Mouse (Mus musculus) MEL (cell line): ENCODE measurements around the gene Lrrc59. TPM values are rescaled to one million over a fixed set of nuclear protein-coding genes. Genes with fewer than 3 reads are reported as not detected.

ENCODE experiments used
- DNase-seq: peaks from one replicate; pipeline ENCODE4 v3.0.0; 2011; ENCODE audit warnings: low read depth, low spot score
- H3K27ac ChIP-seq: 2 replicates; pipeline ENCODE4 v1.5.1; 2012; ENCODE audit warnings: low read depth, mild to moderate bottlenecking, control low read depth, low read length, moderate library complexity; ENCODE audit not compliant: control insufficient read depth
- H3K27me3 ChIP-seq, 2 experiments: fragments of 150-350 bp in 1 of 2; sonication (generic) in 1 of 2; 2 replicates each; pipeline ENCODE4 v1.6.1; 2012; ENCODE audit warnings: low read length in 2 of 2, mild to moderate bottlenecking in 2 of 2, improper control_type of control experiment in 1 of 2, moderate library complexity in 1 of 2; ENCODE audit not compliant: insufficient read depth in 2 of 2, control insufficient read depth in 1 of 2
- H3K36me3 ChIP-seq, 2 experiments: 2 replicates each; pipeline ENCODE4 v1.6.1; 2012 to 2014; ENCODE audit warnings: low read length in 2 of 2, improper control_type of control experiment in 1 of 2, inconsistent platforms in 1 of 2, mild to moderate bottlenecking in 1 of 2; ENCODE audit not compliant: insufficient read depth in 2 of 2, control insufficient read depth in 1 of 2
- H3K4me1 ChIP-seq, 2 experiments: fragments of 150-350 bp in 1 of 2; sonication (generic) in 1 of 2; 2 replicates each; pipeline ENCODE4 v1.6.1; 2012; ENCODE audit warnings: low read length in 2 of 2, improper control_type of control experiment in 1 of 2, mild to moderate bottlenecking in 1 of 2; ENCODE audit not compliant: insufficient read depth in 2 of 2, control insufficient read depth in 1 of 2
- H3K4me3 ChIP-seq, 2 experiments: fragments of 150-350 bp in 1 of 2; sonication (generic) in 1 of 2; 2 replicates each; pipeline ENCODE4 v1.5.1; 2012; ENCODE audit warnings: low read depth in 2 of 2, low read length in 2 of 2, mild to moderate bottlenecking in 2 of 2, moderate library complexity in 2 of 2, control low read depth in 1 of 2, improper control_type of control experiment in 1 of 2; ENCODE audit not compliant: control insufficient read depth in 1 of 2, insufficient read depth in 1 of 2
- H3K79me2 ChIP-seq: 2 replicates; pipeline ENCODE4 v1.6.1; 2012; ENCODE audit warnings: mild to moderate bottlenecking, low read length, moderate library complexity; ENCODE audit not compliant: control insufficient read depth, poor library complexity, insufficient read depth
- H3K9ac ChIP-seq: 2 replicates; pipeline ENCODE4 v1.6.1; 2012; ENCODE audit warnings: low read depth, mild to moderate bottlenecking, control low read depth, low read length, moderate library complexity; ENCODE audit not compliant: control insufficient read depth, poor library complexity, severe bottlenecking
- H3K9me3 ChIP-seq: fragments of 150-350 bp; sonication (generic); replicated peaks from 2 replicates; pipeline ENCODE4 v1.6.1; 2012; ENCODE audit warnings: mild to moderate bottlenecking, low read length, improper control_type of control experiment, moderate library complexity; ENCODE audit not compliant: insufficient read depth
- BHLHE40 ChIP-seq: IDR thresholded peaks from 2 replicates; pipeline ENCODE4 v1.6.1; 2012; ENCODE audit warnings: low read depth, mild to moderate bottlenecking, inconsistent platforms, low read length, improper control_type of control experiment, borderline replicate concordance
- CTCF ChIP-seq, 3 experiments: IDR thresholded peaks in 2 of 3; conservative IDR thresholded peaks in 1 of 3; 2 replicates each; pipeline ENCODE4 v1.5.1; 2011 to 2012; ENCODE audit warnings: low read length in 3 of 3, low read depth in 2 of 3, mild to moderate bottlenecking in 2 of 3, improper control_type of control experiment in 1 of 3, inconsistent platforms in 1 of 3, mixed read lengths in 1 of 3, moderate library complexity in 1 of 3; ENCODE audit not compliant: control insufficient read depth in 1 of 3, insufficient read depth in 1 of 3, poor library complexity in 1 of 3, severe bottlenecking in 1 of 3
- E2F4 ChIP-seq: IDR thresholded peaks from 2 replicates; pipeline ENCODE4 v1.6.1; 2011; ENCODE audit warnings: low read depth, low read length, improper control_type of control experiment, borderline replicate concordance
- ELF1 ChIP-seq: IDR thresholded peaks from 2 replicates; pipeline ENCODE4 v1.6.1; 2014; ENCODE audit warnings: low read depth, mild to moderate bottlenecking, inconsistent platforms, low read length, improper control_type of control experiment, moderate library complexity
- EP300 ChIP-seq, 2 experiments: IDR thresholded peaks; 2 replicates each; pipeline ENCODE4 v1.6.1; 2011; ENCODE audit warnings: improper control_type of control experiment in 2 of 2, low read length in 2 of 2, low read depth in 1 of 2, mild to moderate bottlenecking in 1 of 2
- GABPA ChIP-seq: IDR thresholded peaks from 2 replicates; pipeline ENCODE4 v1.6.1; 2012; ENCODE audit warnings: low read depth, mild to moderate bottlenecking, inconsistent platforms, low read length, improper control_type of control experiment, moderate library complexity
- GATA1 ChIP-seq: IDR thresholded peaks from 2 replicates; pipeline ENCODE4 v1.6.1; 2011; ENCODE audit warnings: low read depth, low read length, improper control_type of control experiment
- MAZ ChIP-seq: IDR thresholded peaks from 2 replicates; pipeline ENCODE4 v1.6.1; 2012; ENCODE audit warnings: low read depth, mild to moderate bottlenecking, inconsistent platforms, low read length, improper control_type of control experiment
- MEF2A ChIP-seq: IDR thresholded peaks from 2 replicates; pipeline ENCODE4 v1.6.1; 2014; ENCODE audit warnings: low read depth, mild to moderate bottlenecking, inconsistent platforms, low read length, improper control_type of control experiment; ENCODE audit not compliant: poor library complexity, insufficient replicate concordance, severe bottlenecking; ENCODE audit errors: extremely low read depth
- SIN3A ChIP-seq: IDR thresholded peaks from 2 replicates; pipeline ENCODE4 v1.6.1; 2012; ENCODE audit warnings: low read length, improper control_type of control experiment, inconsistent platforms
- TAL1 ChIP-seq: IDR thresholded peaks from 2 replicates; pipeline ENCODE4 v1.6.1; 2012; ENCODE audit warnings: mild to moderate bottlenecking, inconsistent platforms, low read length, moderate library complexity, mixed read lengths
- TCF12 ChIP-seq: IDR thresholded peaks from 2 replicates; pipeline ENCODE4 v1.6.1; 2014; ENCODE audit warnings: low read depth, mild to moderate bottlenecking, inconsistent platforms, low read length, improper control_type of control experiment, moderate library complexity
- ZC3H11A ChIP-seq: IDR thresholded peaks from 2 replicates; pipeline ENCODE4 v1.6.1; 2012; ENCODE audit warnings: low read depth, mild to moderate bottlenecking, inconsistent platforms, low read length, improper control_type of control experiment
- polyA plus RNA-seq, 2 experiments: library from polyadenylated mRNA; stranded (reverse) in 1 of 2; unstranded in 1 of 2; fragments of >175 nt in 1 of 2; fragments of >200 nt in 1 of 2; gene quantifications; 2 replicates each; pipeline versions ENCODE4 v1.2.1 to v1.2.4; 2012; ENCODE audit warnings: low replicate concordance in 2 of 2, low read depth in 1 of 2; ENCODE audit not compliant: insufficient read length in 2 of 2, insufficient read depth in 1 of 2, missing spikeins in 1 of 2
- total RNA-seq: library from RNA; depleted of rRNA; stranded (reverse); fragments of 300-350 nt; gene quantifications from 2 replicates; pipeline ENCODE4 v1.2.3, GENCODE M21; 2012

Gene Lrrc59
- total and polyA plus RNA-seq, 3 experiments: 464 to 633 (median 486) TPM

DNA sequence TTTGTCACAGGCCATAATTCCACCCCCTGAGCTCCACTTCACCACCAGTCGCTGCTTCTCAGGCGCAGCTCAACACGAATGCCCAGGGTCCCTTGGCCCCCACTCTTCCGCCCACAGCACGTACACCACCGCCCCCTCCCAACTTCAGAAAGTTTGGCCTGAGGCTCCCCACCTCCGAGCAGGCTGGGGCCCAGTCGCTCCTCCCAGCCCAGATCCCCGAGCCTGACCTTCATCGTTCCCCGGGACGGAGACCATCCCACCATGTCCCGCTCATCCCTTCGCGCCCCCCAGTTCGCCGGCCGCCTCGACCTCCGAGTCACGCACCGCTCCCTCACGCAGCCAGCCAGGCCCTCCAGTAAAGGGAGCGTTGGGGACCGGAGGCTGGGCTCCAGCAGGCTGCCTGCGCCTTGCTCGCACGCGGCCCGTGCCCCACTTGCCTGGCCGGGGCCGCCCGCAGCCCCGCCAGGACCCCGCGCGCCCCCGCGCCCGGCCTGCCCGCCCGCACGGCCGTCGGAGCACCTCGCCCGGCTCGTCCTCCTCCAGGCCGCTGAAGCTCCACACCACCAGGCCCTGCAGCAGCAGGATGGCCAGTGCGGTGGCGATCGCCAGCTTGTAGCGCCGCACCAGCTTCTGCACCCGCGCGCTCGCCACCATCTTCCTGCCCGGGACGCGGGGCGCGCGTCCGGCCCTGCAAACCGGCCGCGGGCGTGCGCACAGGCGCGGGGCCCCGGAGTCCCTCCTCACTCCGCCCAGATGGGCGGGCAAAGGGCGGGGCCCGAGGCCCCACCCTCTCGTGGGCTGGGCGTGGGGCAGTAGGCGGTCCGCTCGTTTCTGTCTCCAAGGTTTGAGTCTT is 47.4 kb downstream of the Lrrc59 start, which contains the start of gene Xylt2 (continued):
- TF ChIP-seq MEF2A: no peak
- 0 out of 2 replicates have a peak, but pooled peaks have one; percentile 31 for TF ChIP-seq ELF1
- TF ChIP-seq E2F4: no peak
- TF ChIP-seq TCF12: no peak
- TF ChIP-seq GABPA: no peak
- TF ChIP-seq CTCF (IDR thresholded peaks at IDR 0.05 in 2 of 3, conservative IDR thresholded peaks at IDR 0.05 in 1 of 3; ENCODE audit: control insufficient read depth in 1 of 3, insufficient read depth in 1 of 3, low read depth in 2 of 3, low read length in 3 of 3, poor library complexity in 1 of 3, severe bottlenecking in 1 of 3): no peak
- TF ChIP-seq GATA1: no peak
- TF ChIP-seq TAL1: no peak

- DNase-seq: no peak
- H3K4me3 ChIP-seq: peak overlapping the region; percentile 68 to 84
- H3K27me3 ChIP-seq: peaks cover under 1 to 7% of the 10 kb centered on the region in 2 experiments; a peak in 3 of 4 replicates
- peaks cover 3% of the 10 kb centered on the region; the same call in 1 of the 2 replicates for H3K79me2 ChIP-seq
- H3K4me1 ChIP-seq: peaks cover 0 to 7% of the 10 kb centered on the region in 2 experiments; a peak in 2 of 4 replicates
- peak overlapping the region; percentile 43; the same call in 1 of the 2 replicates for H3K9ac ChIP-seq
- no peaks in the 10 kb centered on the region; a peak in 1 of 4 replicates for H3K36me3 ChIP-seq
- no peak overlapping the region for H3K27ac ChIP-seq
- H3K9me3 ChIP-seq: no peaks in the 10 kb centered on the region
- TF ChIP-seq MAZ: no peak
- no peak for TF ChIP-seq ZC3H11A
- TF ChIP-seq SIN3A: no peak
- no peak for TF ChIP-seq BHLHE40
- TF ChIP-seq, all 39 proteins: peak for 0
Observed at GRCm38 (mm10) chr11:94677607-94678145, 48.1 kb downstream of the Lrrc59 start.

GRCm38 (mm10) chr11:94680639-94681038 is 51.1 kb downstream of the Lrrc59 start:
- Histone ChIP-seq H3K79me2 (peaks cover 3% of the 10 kb centered on the region; the same call in 1 of the 2 replicates), H3K9ac (no peak overlapping the region), H3K9me3 (no peaks in the 10 kb centered on the region), H3K27me3 (peaks cover 6 to 12% of the 10 kb centered on the region in 2 experiments), H3K4me1 (peaks cover 0 to 7% of the 10 kb centered on the region in 2 experiments; a peak in 2 of 4 replicates)
- DNase-seq: peak; percentile 46
- TF ChIP-seq CTCF (IDR thresholded peaks at IDR 0.05 in 2 of 3, conservative IDR thresholded peaks at IDR 0.05 in 1 of 3; ENCODE audit: control insufficient read depth in 1 of 3, insufficient read depth in 1 of 3, low read depth in 2 of 3, low read length in 3 of 3, poor library complexity in 1 of 3, severe bottlenecking in 1 of 3) (peak; percentile 34 to 57 (median 41); a peak in 5 of 6 replicates), EP300 (IDR thresholded peaks at IDR 0.05; ENCODE audit: low read depth in 1 of 2, low read length in 2 of 2) (no peak)
- TF ChIP-seq, all 39 proteins: peak for 1
- H3K27ac ChIP-seq: no peak overlapping the region
- no peak overlapping the region for H3K4me3 ChIP-seq
- H3K36me3 ChIP-seq: no peaks in the 10 kb centered on the region; a peak in 1 of 4 replicates
